Mouse (Mus musculus) hindbrain, embryonic 14.5 days (tissue): ENCODE measurements around the gene Brinp2. TPM values are rescaled to one million over a fixed set of nuclear protein-coding genes. Genes with fewer than 3 reads are reported as not detected.

ENCODE experiments used
- ATAC-seq: fragments of 200-750 bp; cut with Nextera tagmentation; 2 replicates; pipeline ENCODE4 v1.8.0; 2017; ENCODE audit warnings: moderate number of reproducible peaks, mild to moderate bottlenecking, moderate TSS enrichment, moderate library complexity; ENCODE audit not compliant: low FRiP score
- DNase-seq: peaks from one replicate; pipeline ENCODE4 v3.0.0-alpha.2; 2015; ENCODE audit warnings: low spot score
- H3K27ac ChIP-seq: fragments of 300-500 bp; sonication (generic); 2 replicates; pipeline ENCODE4 v1.5.1; 2014; ENCODE audit warnings: mild to moderate bottlenecking, moderate library complexity
- H3K27me3 ChIP-seq: fragments of 300-500 bp; sonication (generic); 2 replicates; pipeline ENCODE4 v1.6.1; 2014; ENCODE audit warnings: mild to moderate bottlenecking, low read length, mixed read lengths; ENCODE audit not compliant: control insufficient read depth, insufficient read depth
- H3K36me3 ChIP-seq: fragments of 300-500 bp; sonication (generic); replicated peaks from 2 replicates; pipeline ENCODE4 v1.6.1; 2014; ENCODE audit not compliant: control insufficient read depth, insufficient read depth
- H3K4me1 ChIP-seq: fragments of 300-500 bp; sonication (generic); replicated peaks from 2 replicates; pipeline ENCODE4 v1.6.1; 2014; ENCODE audit warnings: antibody characterized with exemption, low read length, mixed read lengths; ENCODE audit not compliant: control insufficient read depth, insufficient read depth
- H3K4me2 ChIP-seq: fragments of 300-500 bp; sonication (generic); replicated peaks from 2 replicates; pipeline ENCODE4 v1.6.1; 2014; ENCODE audit warnings: mild to moderate bottlenecking, moderate library complexity
- H3K4me3 ChIP-seq: fragments of 300-500 bp; sonication (generic); replicated peaks from 2 replicates; pipeline ENCODE4 v1.5.1; 2014; ENCODE audit warnings: mild to moderate bottlenecking, low read length
- H3K9ac ChIP-seq: fragments of 300-500 bp; sonication (generic); 2 replicates; pipeline ENCODE4 v1.6.1; 2014
- H3K9me3 ChIP-seq: fragments of 300-500 bp; sonication (generic); 2 replicates; pipeline ENCODE4 v1.6.1; 2016; ENCODE audit warnings: low read length; ENCODE audit not compliant: control insufficient read depth
- WGBS: fragments of 180-500 bp; shearing (Covaris S2); extraction: QIAGEN DNeasy Blood & Tissue Kit; methylation state at CpG from one replicate; pipeline ENCODE4 v1.1.7; 2014; 5-methylcytosine and 5-hydroxymethylcytosine counted together
- polyA plus RNA-seq: library from polyadenylated mRNA; unstranded; fragments of >200 nt; fragmentation: Nextera tagmentation; extraction: Ambion mirVana; gene quantifications from 2 replicates; pipeline ENCODE4 v1.2.1, GENCODE M21; 2014

The Brinp2 gene
- polyA plus RNA-seq, 1 experiment from 2014 or later = 23.5 TPM

DNA sequence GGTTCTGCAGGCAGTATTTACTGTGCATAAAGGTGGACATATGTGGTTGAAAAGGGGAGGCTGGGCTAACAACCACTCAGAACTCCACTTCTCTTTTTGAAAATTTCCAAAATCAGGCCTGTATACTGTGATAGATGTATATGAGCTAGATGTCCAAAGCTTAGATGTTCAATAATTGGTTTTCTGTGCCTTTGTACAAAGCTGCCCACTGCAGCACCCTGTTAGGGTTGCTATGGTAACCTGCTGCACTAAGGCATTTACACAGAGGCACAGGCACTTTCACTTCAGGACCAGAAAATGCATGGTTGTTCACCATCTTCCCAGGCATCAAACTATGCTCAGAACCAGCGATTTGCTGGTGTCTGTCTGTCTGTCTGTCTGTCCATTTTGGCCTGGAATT lies 8.3 kb upstream of the Brinp2 start:
- H3K36me3 ChIP-seq = no peaks in the 10 kb centered on the region; the same call in 1 of the 2 replicates
- no peaks in the 10 kb centered on the region for H3K27me3 ChIP-seq
- H3K4me2 ChIP-seq = peak overlapping the region; percentile 95
- DNase-seq = peak; percentile 55
- peak overlapping the region; percentile 99 for H3K9ac ChIP-seq
- peaks cover 34% of the 10 kb centered on the region for H3K4me1 ChIP-seq
- WGBS = 25% methylated on average over 1 of the region's 1 CpGs
- H3K9me3 ChIP-seq = no peaks in the 10 kb centered on the region
- H3K4me3 ChIP-seq = peak overlapping the region; percentile 79
- H3K27ac ChIP-seq = peak overlapping the region; percentile 76
- peak; percentile 51; the same call in 1 of the 2 replicates for ATAC-seq

DNA sequence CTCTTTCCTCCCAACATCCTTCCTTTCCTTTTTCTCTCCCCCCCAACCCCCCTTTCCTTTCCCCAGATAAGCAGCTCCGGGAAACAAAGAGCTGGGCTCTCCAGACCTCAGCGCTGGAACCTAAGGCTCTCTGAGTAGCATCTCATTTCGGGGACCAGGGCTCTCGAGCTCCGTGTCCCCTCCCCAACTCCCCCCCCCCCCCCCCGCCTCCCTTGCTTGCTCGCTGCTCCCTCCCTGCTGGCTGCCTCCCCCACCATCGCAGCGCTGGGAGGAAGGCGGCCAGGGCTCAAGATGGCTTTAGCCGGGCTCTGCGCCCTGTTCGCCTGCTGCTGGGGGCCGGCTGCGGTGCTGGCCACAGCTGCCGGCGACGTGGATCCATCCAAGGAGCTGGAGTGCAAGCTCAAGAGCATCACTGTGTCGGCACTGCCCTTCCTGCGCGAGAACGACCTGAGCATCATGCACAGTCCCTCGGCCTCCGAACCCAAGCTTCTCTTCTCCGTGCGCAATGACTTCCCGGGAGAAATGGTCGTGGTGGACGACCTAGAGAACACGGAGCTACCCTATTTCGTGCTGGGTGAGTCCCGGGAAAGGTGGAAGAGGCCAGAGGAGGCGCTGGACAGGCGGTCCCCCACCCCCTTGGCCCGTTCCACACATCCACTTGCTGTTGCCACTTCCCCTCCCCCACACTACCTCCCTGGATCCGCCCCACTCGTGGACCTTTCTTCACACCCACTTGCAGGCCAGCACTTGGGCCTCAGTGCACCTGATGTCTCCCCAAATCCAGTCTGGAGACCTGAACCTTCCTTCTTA lies 6.4 kb upstream of the Brinp2 start:
- H3K27me3 ChIP-seq = 0 out of 2 replicates have a peak, but pooled peaks cover 3% of the 10 kb centered on the region
- ATAC-seq (peak; percentile 85), DNase-seq (peak; percentile 70)
- no peaks in the 10 kb centered on the region for H3K36me3 ChIP-seq
- H3K4me1 ChIP-seq = peaks cover 34% of the 10 kb centered on the region
- peak overlapping the region; percentile 79 for H3K4me3 ChIP-seq
- no peaks in the 10 kb centered on the region for H3K9me3 ChIP-seq
- WGBS = under 1% methylated on average over 32 of the region's 37 CpGs
- peak overlapping the region; percentile 99 for H3K27ac ChIP-seq
- H3K4me2 ChIP-seq = peak overlapping the region; percentile 95
- peak overlapping the region; percentile 99 for H3K9ac ChIP-seq

DNA sequence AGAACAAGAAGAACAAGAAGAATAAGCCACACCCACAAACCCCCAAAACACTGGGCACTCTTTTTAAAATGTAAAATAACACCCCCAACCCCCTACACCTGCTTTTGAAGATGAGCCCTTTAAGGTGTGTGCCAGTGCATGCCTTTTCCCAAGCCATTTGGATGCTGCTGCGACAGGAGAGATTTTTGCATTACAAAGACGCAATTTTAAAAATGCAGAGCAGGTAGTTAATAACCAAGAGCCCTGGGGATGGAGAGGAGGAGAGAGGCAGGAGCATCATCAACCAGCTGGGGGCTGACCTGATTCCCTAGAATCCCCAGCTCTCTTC lies 5.8 kb upstream of the Brinp2 start, which contains the start of gene Astn1:
TSS of gene Astn1 (plus strand) at position 310 of the 328 bp plus-strand sequence.
- WGBS = 0% methylated on average over 2 of the region's 2 CpGs

DNA sequence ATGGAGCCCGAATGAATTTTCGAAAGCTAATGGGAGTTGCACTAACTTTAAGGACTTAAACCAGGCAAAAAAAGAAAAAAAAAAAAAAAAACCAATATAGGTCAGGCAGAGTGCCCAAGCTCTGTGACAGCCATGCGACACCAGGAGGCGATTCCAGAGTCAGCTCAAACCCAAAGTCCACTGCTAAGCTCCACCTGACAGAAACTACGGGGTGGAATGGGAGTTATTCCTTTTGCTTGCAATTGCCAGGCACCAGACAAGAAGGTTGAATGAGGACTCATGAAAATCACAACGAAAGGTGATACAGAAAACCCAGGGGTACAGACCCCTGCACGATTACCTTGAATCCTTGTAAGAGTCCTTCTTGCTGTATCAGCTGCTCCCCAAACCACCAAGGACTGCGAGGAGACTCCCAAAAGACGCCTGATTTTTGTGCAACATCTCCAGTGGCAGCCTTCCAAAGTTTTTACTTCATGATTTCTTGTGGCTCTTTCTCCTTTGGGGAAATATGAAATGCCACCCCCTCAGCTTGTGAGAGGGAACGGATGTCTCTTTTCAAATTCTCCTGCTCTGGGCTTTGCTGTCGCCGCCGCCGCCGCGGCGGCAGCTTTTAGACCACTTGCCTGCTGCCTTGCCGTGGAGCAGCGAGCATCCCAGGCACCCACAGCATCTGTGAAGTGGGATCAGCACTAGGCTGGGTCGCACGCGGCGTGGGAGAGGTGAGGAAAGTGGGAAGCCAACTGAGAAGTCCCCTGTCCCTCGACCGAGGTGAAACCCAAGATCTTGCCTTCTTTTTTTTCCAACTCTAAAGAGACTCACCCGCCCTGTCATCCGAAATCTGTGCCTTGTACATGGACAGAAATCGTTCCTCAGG lies 712 bp downstream of the Brinp2 start:
- H3K9me3 ChIP-seq = no peaks in the 10 kb centered on the region
- 9% methylated on average over 28 of the region's 28 CpGs for WGBS
- H3K4me3 ChIP-seq = peak overlapping the region; percentile 66
- H3K27me3 ChIP-seq = 0 out of 2 replicates have a peak, but pooled peaks cover 3% of the 10 kb centered on the region
- peak overlapping the region; percentile 80 for H3K9ac ChIP-seq
- DNase-seq (no peak), ATAC-seq (0 out of 2 replicates have a peak, but pooled peaks have one; percentile 31)
- H3K4me2 ChIP-seq = peak overlapping the region; percentile 74
- H3K36me3 ChIP-seq = no peaks in the 10 kb centered on the region
- peaks cover 15% of the 10 kb centered on the region for H3K4me1 ChIP-seq
- H3K27ac ChIP-seq = peak overlapping the region; percentile 85

More for the DNA sequence above, 5.8 kb upstream of the Brinp2 start, which contains the start of gene Astn1:
- H3K9ac ChIP-seq = peak within 1 kb of the TSS; percentile 99
- H3K27me3 ChIP-seq = 0 out of 2 replicates have a peak, but pooled peaks cover 3% of the 10 kb centered on the region
- no peaks in the 10 kb centered on the region for H3K9me3 ChIP-seq
- peak within 1 kb of the TSS; percentile 95 for H3K4me2 ChIP-seq
- peak within 1 kb of the TSS; percentile 79 for H3K4me3 ChIP-seq
- peak; percentile 50 for DNase-seq
- peaks cover 39% of the 10 kb centered on the region for H3K4me1 ChIP-seq
- H3K27ac ChIP-seq = peak within 1 kb of the TSS; percentile 99
- ATAC-seq = no peak
- no peaks in the 10 kb centered on the region for H3K36me3 ChIP-seq

DNA sequence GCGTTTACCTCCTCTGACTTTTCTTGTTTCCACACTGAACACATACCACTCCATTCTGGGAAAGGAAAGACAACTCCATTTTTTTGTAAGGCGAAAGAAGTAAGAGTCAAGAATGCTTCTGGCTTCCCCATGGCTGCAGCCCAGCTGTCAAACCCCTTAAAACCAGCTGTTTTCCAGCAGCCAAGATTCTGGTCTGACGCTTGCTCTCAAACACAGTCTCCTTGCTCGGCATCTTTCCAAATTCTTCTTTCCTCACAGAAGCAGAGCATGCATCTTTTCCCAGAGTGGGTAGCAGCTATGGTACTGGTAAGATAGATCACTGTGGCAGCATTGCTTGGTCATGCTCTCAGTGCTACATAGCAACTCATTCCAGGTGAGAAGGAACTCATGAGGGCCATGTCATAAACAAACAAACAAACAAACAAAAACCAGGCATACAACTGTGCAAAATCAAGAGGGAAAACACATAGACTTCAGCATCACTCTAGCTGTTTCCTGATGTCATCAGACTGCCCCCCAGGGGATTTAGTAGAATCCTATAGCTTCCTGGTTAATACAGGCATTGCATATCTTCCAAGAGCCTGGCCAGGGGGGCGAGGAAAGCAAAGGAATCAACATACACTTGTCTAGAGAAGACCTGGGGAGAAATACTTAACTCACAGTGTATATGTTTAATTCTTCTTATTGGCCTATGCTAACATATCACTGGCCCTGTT lies 2.3 kb downstream of the Brinp2 start:
- Histone ChIP-seq H3K4me3 (peak overlapping the region; percentile 66), H3K9ac (peak overlapping the region; percentile 47), H3K27me3 (0 out of 2 replicates have a peak, but pooled peaks cover 3% of the 10 kb centered on the region), H3K4me1 (peaks cover 15% of the 10 kb centered on the region), H3K36me3 (no peaks in the 10 kb centered on the region), H3K9me3 (no peaks in the 10 kb centered on the region), H3K4me2 (peak overlapping the region; percentile 74), H3K27ac (no peak overlapping the region)
- DNase-seq = no peak
- no peak for ATAC-seq
- 82% methylated on average over 5 of the region's 5 CpGs for WGBS

DNA sequence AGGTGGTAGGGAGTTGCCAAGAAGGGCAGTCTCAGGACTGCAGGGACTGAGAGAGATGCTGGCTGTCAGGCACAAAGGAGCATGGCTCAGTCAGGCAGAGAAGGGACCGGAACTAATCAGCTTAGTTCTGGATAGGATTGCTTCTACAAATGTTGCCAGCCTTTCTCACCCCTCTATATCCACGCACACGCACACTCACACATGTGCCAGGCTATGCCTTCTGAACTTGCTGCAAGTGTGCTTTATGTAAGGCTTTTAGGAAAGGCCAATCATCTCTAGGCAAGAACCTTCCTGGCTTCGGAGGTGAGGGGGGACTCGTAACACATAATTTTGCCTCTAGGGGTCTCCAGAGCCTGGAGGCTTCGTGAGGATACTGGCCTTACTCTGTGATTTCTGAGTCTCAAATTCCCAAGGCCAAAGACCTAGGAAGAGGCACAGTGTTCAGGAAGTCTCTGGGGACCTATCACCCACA lies 12.8 kb downstream of the Brinp2 start:
- Histone ChIP-seq H3K9ac (no peak overlapping the region), H3K27ac (no peak overlapping the region), H3K4me1 (no peaks in the 10 kb centered on the region), H3K4me3 (no peak overlapping the region), H3K27me3 (no peaks in the 10 kb centered on the region), H3K36me3 (no peaks in the 10 kb centered on the region), H3K9me3 (no peaks in the 10 kb centered on the region), H3K4me2 (no peak overlapping the region)
- 28% methylated on average over 6 of the region's 6 CpGs for WGBS
- ATAC-seq (peak; percentile 62; the same call in 1 of the 2 replicates), DNase-seq (no peak)

DNA sequence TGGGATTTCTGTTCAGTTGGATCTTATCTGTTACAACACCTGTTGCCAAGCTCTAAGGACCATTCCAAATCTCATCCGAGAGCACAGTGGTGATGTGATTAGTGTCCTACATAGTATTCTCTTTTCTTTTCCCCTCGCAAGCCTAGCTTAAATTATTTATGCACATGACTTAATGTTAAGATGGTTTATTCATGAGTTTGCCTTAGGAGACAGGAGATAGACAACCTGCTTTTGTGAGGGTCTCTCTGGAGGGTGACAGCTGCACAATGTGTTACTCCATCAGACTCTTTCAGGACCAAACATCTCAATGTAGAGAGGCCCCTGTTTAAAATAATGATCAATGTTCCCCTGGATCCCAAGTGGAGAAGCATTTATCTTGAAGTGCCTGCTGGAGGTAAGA lies 27.3 kb downstream of the Brinp2 start:
- WGBS = 23% methylated on average over 2 of the region's 2 CpGs
- ATAC-seq (no peak), DNase-seq (no peak)
- H3K4me1 ChIP-seq = no peaks in the 10 kb centered on the region
- no peaks in the 10 kb centered on the region for H3K36me3 ChIP-seq
- H3K9me3 ChIP-seq = no peaks in the 10 kb centered on the region
- H3K4me2 ChIP-seq = no peak overlapping the region
- H3K27ac ChIP-seq = no peak overlapping the region
- no peaks in the 10 kb centered on the region for H3K27me3 ChIP-seq
- H3K9ac ChIP-seq = no peak overlapping the region
- H3K4me3 ChIP-seq = no peak overlapping the region

DNA sequence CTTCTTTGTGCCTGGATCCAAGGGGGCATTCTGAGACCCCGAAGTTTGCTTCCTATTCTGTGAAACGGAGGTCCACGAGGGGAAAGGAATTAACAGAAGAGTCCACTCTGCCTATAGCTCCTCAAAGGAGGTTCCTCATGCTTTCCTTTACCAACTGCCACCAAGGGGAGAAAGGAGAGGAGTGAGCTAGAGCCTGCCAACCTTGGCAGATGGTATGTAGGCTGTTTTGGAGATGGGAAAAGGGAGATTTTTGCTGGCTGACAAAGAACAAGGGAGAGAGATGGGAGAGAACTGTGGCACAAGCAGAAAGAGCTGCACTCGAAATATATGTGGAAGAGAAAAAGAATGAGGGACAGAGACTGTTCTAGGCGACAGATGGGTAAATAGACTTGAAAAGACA lies 28.0 kb downstream of the Brinp2 start:
- no peak for ATAC-seq
- WGBS = 65% methylated on average over 5 of the region's 5 CpGs
- Histone ChIP-seq H3K4me2 (no peak overlapping the region), H3K27me3 (no peaks in the 10 kb centered on the region), H3K4me1 (no peaks in the 10 kb centered on the region), H3K9ac (no peak overlapping the region), H3K9me3 (no peaks in the 10 kb centered on the region), H3K36me3 (no peaks in the 10 kb centered on the region), H3K27ac (no peak overlapping the region), H3K4me3 (no peak overlapping the region)
- no peak for DNase-seq
